Mouse (Mus musculus) erythroblast, embryonic 14.5 days (primary cell): ENCODE measurements around the gene Ewsr1.

Experiments
- GATA1 ChIP-seq: IDR thresholded peaks from 2 replicates; pipeline ENCODE4 v1.6.1; 2012; ENCODE audit warnings: low read length, inconsistent platforms, mixed read lengths
- TAL1 ChIP-seq: IDR thresholded peaks from 3 replicates; pipeline ENCODE4 v1.6.1; 2012; ENCODE audit warnings: low read length, inconsistent platforms, mixed read lengths

DNA sequence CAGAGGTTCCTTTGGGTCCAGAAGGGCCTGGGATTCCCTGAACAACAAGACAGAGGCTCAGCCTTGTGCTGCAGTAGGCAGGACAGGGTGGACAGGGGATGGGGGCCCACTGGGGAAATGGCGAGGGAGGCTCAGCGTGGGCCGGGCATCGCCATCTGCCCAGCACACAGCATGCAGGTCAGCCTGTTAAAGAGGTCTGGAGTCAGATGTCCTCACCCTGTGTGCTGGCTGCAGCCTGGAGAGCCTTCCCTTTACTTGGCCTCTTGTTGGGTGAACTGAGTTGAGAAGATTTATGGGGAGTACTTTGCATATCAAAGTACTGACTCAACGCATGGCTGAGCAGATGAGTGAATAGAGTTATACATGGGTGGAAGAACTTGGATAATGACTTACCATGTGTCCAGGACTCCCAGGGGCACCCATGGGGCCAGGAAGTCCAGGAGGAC, 30.0 kb upstream of the Ewsr1 start:
- TF ChIP-seq GATA1: no peak
- no peak for TF ChIP-seq TAL1
